Mouse (Mus musculus): ENCODE data around the gene Cc2d1a. TPM values are rescaled to one million over a fixed set of nuclear protein-coding genes. Genes with fewer than 3 reads are reported as not detected.

Gene Cc2d1a
- polyA plus RNA-seq, 1 experiment from 2014 or later: 13.7 TPM

- no peak overlapping the region for H3K27ac ChIP-seq (ENCODE audit: low read depth, low read length)
- H3K36me3 ChIP-seq (ENCODE audit: control insufficient read depth, insufficient read depth, low read length): no peaks in the 10 kb centered on the region
- H3K9ac ChIP-seq (ENCODE audit: low read depth, low read length): no peak overlapping the region
- H3K4me3 ChIP-seq (ENCODE audit: low read depth, low read length): no peak overlapping the region
- no peak overlapping the region for H3K4me2 ChIP-seq
- H3K9me3 ChIP-seq (ENCODE audit: control insufficient read depth, low read length): no peaks in the 10 kb centered on the region
- peaks cover 5% of the 10 kb centered on the region; the same call in 1 of the 2 replicates for H3K4me1 ChIP-seq (replicated peaks; ENCODE audit: control insufficient read depth, insufficient read depth, low read length)
- WGBS: 44% methylated on average over 17 of the region's 17 CpGs
- H3K27me3 ChIP-seq (replicated peaks; ENCODE audit: control insufficient read depth, insufficient read depth, low read length): no peaks in the 10 kb centered on the region
- ATAC-seq (replicated peaks; ENCODE audit: low FRiP score) (no peak), DNase-seq (ENCODE audit: low spot score) (no peak)
These were observed 20.4 kb downstream of the Cc2d1a start for GRCm38 (mm10) chr8:84127202-84127901.

GRCm38 (mm10) chr8:84126742-84127141, 21.0 kb downstream of the Cc2d1a start:
- 36% methylated on average over 2 of the region's 2 CpGs for WGBS
- H3K4me2 ChIP-seq: no peak overlapping the region
- H3K4me3 ChIP-seq (ENCODE audit: low read depth, low read length): no peak overlapping the region
- ATAC-seq (replicated peaks; ENCODE audit: low FRiP score) (no peak), DNase-seq (ENCODE audit: low spot score) (no peak)
- H3K9me3 ChIP-seq (ENCODE audit: control insufficient read depth, low read length): no peaks in the 10 kb centered on the region
- H3K36me3 ChIP-seq (ENCODE audit: control insufficient read depth, insufficient read depth, low read length): no peaks in the 10 kb centered on the region
- no peak overlapping the region for H3K27ac ChIP-seq (ENCODE audit: low read depth, low read length)
- H3K4me1 ChIP-seq (replicated peaks; ENCODE audit: control insufficient read depth, insufficient read depth, low read length): peaks cover 5% of the 10 kb centered on the region; the same call in 1 of the 2 replicates
- H3K27me3 ChIP-seq (replicated peaks; ENCODE audit: control insufficient read depth, insufficient read depth, low read length): no peaks in the 10 kb centered on the region
- no peak overlapping the region for H3K9ac ChIP-seq (ENCODE audit: low read depth, low read length)

- H3K4me3 ChIP-seq (ENCODE audit: low read depth, low read length): no peak within 1 kb of the TSS
- H3K4me2 ChIP-seq: no peak within 1 kb of the TSS
- DNase-seq (ENCODE audit: low spot score) (no peak), ATAC-seq (replicated peaks; ENCODE audit: low FRiP score) (no peak)
- no peaks in the 10 kb centered on the region for H3K36me3 ChIP-seq (ENCODE audit: control insufficient read depth, insufficient read depth, low read length)
- H3K27ac ChIP-seq (ENCODE audit: low read depth, low read length): no peak within 1 kb of the TSS
- H3K9me3 ChIP-seq (ENCODE audit: control insufficient read depth, low read length): no peaks in the 10 kb centered on the region
- WGBS: 55% methylated on average over 9 of the region's 9 CpGs
- H3K9ac ChIP-seq (ENCODE audit: low read depth, low read length): no peak within 1 kb of the TSS
- H3K4me1 ChIP-seq (replicated peaks; ENCODE audit: control insufficient read depth, insufficient read depth, low read length): peaks cover 5% of the 10 kb centered on the region; the same call in 1 of the 2 replicates
- no peaks in the 10 kb centered on the region for H3K27me3 ChIP-seq (replicated peaks; ENCODE audit: control insufficient read depth, insufficient read depth, low read length)
These were observed 22.1 kb downstream of the Cc2d1a start, which contains the start of gene Podnl1 for GRCm38 (mm10) chr8:84125656-84126055. Gene Podnl1 (plus strand): TSS chr8:84125989.

GRCm38 (mm10) chr8:84122151-84122550, 25.6 kb downstream of the Cc2d1a start:
- DNase-seq (ENCODE audit: low spot score): no peak
- 78% methylated on average over 3 of the region's 3 CpGs for WGBS
- Histone ChIP-seq H3K27ac (ENCODE audit: low read depth, low read length) (no peak overlapping the region), H3K9me3 (ENCODE audit: control insufficient read depth, low read length) (no peaks in the 10 kb centered on the region; the same call in 1 of the 2 replicates), H3K36me3 (ENCODE audit: control insufficient read depth, insufficient read depth, low read length) (no peaks in the 10 kb centered on the region), H3K4me2 (no peak overlapping the region), H3K4me3 (ENCODE audit: low read depth, low read length) (no peak overlapping the region), H3K27me3 (replicated peaks; ENCODE audit: control insufficient read depth, insufficient read depth, low read length) (no peaks in the 10 kb centered on the region), H3K4me1 (replicated peaks; ENCODE audit: control insufficient read depth, insufficient read depth, low read length) (no peaks in the 10 kb centered on the region), H3K9ac (ENCODE audit: low read depth, low read length) (no peak overlapping the region)
- no peak for ATAC-seq (replicated peaks; ENCODE audit: low FRiP score)

- no peak overlapping the region for H3K27ac ChIP-seq (ENCODE audit: low read depth, low read length)
- WGBS: 84% methylated on average over 6 of the region's 6 CpGs
- no peak overlapping the region for H3K4me3 ChIP-seq (ENCODE audit: low read depth, low read length)
- no peaks in the 10 kb centered on the region for H3K4me1 ChIP-seq (replicated peaks; ENCODE audit: control insufficient read depth, insufficient read depth, low read length)
- H3K9me3 ChIP-seq (ENCODE audit: control insufficient read depth, low read length): no peaks in the 10 kb centered on the region; the same call in 1 of the 2 replicates
- H3K9ac ChIP-seq (ENCODE audit: low read depth, low read length): no peak overlapping the region
- H3K27me3 ChIP-seq (replicated peaks; ENCODE audit: control insufficient read depth, insufficient read depth, low read length): no peaks in the 10 kb centered on the region
- H3K36me3 ChIP-seq (ENCODE audit: control insufficient read depth, insufficient read depth, low read length): no peaks in the 10 kb centered on the region
- no peak for ATAC-seq (replicated peaks; ENCODE audit: low FRiP score)
- no peak overlapping the region for H3K4me2 ChIP-seq
- DNase-seq (ENCODE audit: low spot score): no peak
These were observed 32.1 kb downstream of the Cc2d1a start for GRCm38 (mm10) chr8:84115646-84116045.

GRCm38 (mm10) chr8:84106216-84107040, 41.3 kb downstream of the Cc2d1a start:
- Histone ChIP-seq H3K4me1 (replicated peaks; ENCODE audit: control insufficient read depth, insufficient read depth, low read length) (peaks cover 12% of the 10 kb centered on the region), H3K4me3 (ENCODE audit: low read depth, low read length) (no peak overlapping the region), H3K4me2 (no peak overlapping the region), H3K27ac (ENCODE audit: low read depth, low read length) (no peak overlapping the region), H3K36me3 (ENCODE audit: control insufficient read depth, insufficient read depth, low read length) (peaks cover 14% of the 10 kb centered on the region; the same call in 1 of the 2 replicates), H3K9me3 (ENCODE audit: control insufficient read depth, low read length) (no peaks in the 10 kb centered on the region), H3K27me3 (replicated peaks; ENCODE audit: control insufficient read depth, insufficient read depth, low read length) (no peaks in the 10 kb centered on the region), H3K9ac (ENCODE audit: low read depth, low read length) (no peak overlapping the region)
- 78% methylated on average over 5 of the region's 6 CpGs for WGBS
- DNase-seq (ENCODE audit: low spot score) (no peak), ATAC-seq (replicated peaks; ENCODE audit: low FRiP score) (no peak)

GRCm38 (mm10) chr8:84105676-84106075, 42.1 kb downstream of the Cc2d1a start:
- H3K36me3 ChIP-seq (ENCODE audit: control insufficient read depth, insufficient read depth, low read length): peaks cover 16% of the 10 kb centered on the region; the same call in 1 of the 2 replicates
- H3K9me3 ChIP-seq (ENCODE audit: control insufficient read depth, low read length): no peaks in the 10 kb centered on the region
- no peak overlapping the region for H3K4me3 ChIP-seq (ENCODE audit: low read depth, low read length)
- 82% methylated on average over 2 of the region's 2 CpGs for WGBS
- H3K9ac ChIP-seq (ENCODE audit: low read depth, low read length): no peak overlapping the region
- ATAC-seq (replicated peaks; ENCODE audit: low FRiP score) (no peak), DNase-seq (ENCODE audit: low spot score) (no peak)
- H3K27ac ChIP-seq (ENCODE audit: low read depth, low read length): no peak overlapping the region
- H3K27me3 ChIP-seq (replicated peaks; ENCODE audit: control insufficient read depth, insufficient read depth, low read length): no peaks in the 10 kb centered on the region
- peak overlapping the region; percentile 74 for H3K4me2 ChIP-seq
- peaks cover 12% of the 10 kb centered on the region for H3K4me1 ChIP-seq (replicated peaks; ENCODE audit: control insufficient read depth, insufficient read depth, low read length)

GRCm38 (mm10) chr8:84104697-84105609, 42.8 kb downstream of the Cc2d1a start, which contains the start of gene Dcaf15:
Gene Dcaf15 (minus strand): TSS chr8:84104768.
- Histone ChIP-seq H3K27ac (ENCODE audit: low read depth, low read length) (peak within 1 kb of the TSS; percentile 85), H3K4me1 (replicated peaks; ENCODE audit: control insufficient read depth, insufficient read depth, low read length) (peaks cover 12% of the 10 kb centered on the region), H3K9ac (ENCODE audit: low read depth, low read length) (peak within 1 kb of the TSS; percentile 80), H3K4me2 (peak within 1 kb of the TSS; percentile 91), H3K27me3 (replicated peaks; ENCODE audit: control insufficient read depth, insufficient read depth, low read length) (no peaks in the 10 kb centered on the region), H3K36me3 (ENCODE audit: control insufficient read depth, insufficient read depth, low read length) (peaks cover 16% of the 10 kb centered on the region; the same call in 1 of the 2 replicates), H3K4me3 (ENCODE audit: low read depth, low read length) (peak within 1 kb of the TSS; percentile 78), H3K9me3 (ENCODE audit: control insufficient read depth, low read length) (no peaks in the 10 kb centered on the region)
- DNase-seq (ENCODE audit: low spot score) (peak; percentile 96), ATAC-seq (replicated peaks; ENCODE audit: low FRiP score) (peak; percentile 96)
- 9% methylated on average over 42 of the region's 42 CpGs for WGBS

Measured in liver, embryonic 11.5 days (tissue).